Mouse (Mus musculus): Measurements from ENCODE around the gene Olfm4.

Gene Olfm4

DNA sequence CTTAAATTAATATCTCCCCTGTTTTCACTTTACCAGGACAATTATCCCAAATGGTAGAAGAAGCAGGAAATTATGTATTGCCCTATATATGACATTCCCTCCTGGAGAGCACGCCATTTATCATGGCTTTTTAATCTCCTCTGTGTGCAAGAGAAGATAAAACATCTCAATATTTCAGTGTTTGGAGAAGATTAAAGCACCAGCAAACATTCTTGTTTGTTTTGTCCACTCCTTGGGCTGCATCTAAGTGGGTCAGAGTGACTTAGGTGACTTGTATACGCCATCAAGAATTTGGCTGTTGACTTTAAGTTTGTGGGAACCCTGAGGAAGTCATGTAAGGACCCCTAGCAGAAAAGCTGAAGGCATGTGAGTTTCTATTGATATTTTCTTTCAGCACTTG lies at the start of gene Olfm4:
Gene Olfm4 (plus strand): TSS at position 301 of the 400 bp plus-strand sequence.
- DNase-seq (ENCODE audit: low spot score), result no peak

DNA sequence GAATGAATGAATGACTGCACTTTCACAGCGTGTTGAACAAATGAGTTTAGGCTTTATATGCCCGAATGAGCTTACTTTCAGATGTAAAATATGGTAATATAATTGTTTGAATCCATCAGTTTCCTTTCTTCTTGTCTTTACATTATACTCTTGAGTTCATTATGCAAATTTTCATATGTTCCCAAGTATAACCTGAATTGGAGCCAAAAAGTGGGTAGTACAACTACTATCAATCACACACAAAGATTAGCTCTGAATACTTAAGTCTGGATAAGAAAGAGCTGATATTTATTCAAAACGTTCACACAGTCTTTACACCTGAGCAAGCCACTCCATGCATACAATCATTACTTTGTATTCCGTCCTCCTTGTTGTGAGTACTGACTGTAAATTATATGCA lies 49.5 kb upstream of the Olfm4 start:
- no peak for DNase-seq (ENCODE audit: low spot score)

DNA sequence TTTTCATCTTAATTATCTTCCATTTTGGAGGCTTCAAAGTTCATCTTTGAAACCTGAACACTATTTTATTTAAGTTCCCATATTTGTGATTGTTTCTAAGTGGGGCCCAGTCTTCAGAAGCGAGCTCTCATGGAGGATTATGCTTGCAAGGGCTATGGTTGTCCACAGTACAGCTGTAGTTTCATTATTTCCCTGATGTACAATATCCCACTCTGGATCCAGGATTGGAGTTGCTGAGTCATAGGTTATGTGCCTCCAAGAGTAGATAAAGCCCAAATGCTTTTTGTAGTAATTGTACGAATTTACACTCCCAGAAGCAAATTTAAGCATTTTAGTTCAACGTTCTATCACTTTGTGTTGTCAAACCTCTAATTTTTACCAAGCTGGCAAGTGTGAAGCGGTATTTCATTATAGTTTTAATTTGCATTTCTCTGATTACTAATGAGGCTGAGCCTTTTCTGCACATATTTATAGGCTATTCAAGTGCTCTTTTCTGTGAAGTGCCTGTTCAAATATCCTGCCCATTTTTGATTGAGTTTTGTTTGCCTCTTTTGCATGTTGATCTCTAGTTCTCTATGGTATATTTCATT lies 46.9 kb upstream of the Olfm4 start:
- no peak for DNase-seq (ENCODE audit: low spot score)

DNA sequence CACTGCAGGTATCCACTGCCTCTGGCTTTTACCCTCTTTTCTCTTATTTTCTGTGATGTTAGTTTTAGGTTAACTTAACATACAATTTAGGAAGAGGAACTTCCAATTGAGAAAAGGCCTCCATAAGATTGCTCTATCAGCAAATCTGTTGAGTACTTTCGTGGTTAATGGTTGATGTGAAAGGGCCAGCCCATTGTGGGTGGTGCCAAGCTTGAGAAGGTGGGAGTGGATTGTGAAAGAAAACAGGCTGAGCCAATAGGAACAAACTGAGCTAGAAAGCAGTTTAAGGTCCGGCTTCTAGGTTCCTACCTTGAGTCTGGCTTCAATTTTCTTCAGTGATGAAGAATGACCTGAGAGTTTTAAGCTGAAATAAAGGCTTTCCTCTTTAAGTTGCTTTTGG lies 38.0 kb upstream of the Olfm4 start:
- no peak for DNase-seq (ENCODE audit: low spot score)

DNA sequence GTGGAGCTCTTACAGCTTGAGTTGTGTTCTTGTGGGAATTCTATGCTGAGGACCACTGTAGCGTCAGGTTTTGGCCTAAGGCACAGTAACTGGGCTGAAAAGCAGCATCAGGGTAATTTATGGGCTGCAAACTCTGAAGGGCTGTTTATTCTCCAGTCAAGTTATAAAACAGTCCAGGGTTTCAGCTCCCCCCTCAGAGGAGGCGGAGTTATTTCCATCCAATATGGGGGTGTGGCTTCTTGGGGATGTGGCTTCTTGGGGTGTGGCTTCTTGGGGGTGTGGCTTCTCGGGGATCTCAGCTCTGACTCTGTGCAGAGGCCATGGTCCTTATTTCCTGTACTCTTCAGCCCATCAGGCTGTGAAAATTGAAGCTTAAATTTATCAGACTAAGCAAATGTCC lies 28.2 kb upstream of the Olfm4 start:
- no peak for DNase-seq (ENCODE audit: low spot score)

DNA sequence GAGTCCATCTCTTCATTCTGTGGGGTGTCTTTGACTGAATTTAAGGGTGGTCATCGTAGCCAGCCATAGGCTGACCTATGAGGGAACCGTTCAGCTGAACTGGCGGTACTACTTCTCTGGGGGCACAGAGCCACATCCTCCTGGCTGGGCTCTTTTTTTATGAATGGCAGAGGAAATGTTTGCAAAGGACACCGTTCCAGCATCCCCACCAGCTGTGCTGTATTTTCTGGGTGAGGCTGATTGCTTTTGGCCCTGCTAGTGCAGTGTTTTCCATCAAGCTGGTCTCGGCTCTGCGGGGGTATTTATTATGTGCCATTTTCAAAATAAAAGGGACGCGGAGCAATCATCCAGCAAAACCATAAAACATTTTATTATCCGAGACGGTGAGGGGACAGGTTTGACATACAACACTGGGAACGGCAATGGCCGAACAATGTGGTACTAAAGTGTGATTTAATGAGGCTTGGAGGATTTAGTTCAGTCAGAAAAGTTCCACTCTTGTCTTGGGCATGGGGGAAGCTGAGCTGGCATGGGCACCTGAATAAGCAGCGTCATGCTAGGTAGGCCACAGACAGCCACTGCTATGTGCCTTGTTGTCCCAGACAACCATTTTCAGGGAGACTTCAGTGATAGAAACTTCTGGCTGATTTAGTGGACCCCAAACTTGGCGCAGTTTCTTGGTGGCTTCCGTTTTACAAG lies 25.9 kb upstream of the Olfm4 start:
- no peak for DNase-seq (ENCODE audit: low spot score)

DNA sequence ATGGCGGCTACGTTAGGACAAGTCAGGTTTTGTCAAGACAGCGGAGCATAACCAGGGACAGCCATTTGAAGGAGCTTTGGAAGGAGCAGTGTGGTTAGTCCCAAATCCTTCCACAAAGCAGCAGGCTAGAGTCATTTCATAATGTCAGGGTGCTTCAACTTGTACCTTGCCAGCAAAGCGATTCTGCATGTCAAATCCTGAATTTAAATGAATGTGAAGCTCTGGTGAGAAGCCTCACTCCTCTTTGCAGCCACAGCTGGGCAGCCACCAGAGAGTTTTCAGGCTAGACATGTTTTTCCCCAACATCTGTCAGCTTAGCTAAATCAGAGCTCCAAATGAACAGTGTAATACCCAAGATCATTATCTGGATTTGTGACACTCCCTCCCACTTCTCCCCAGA lies 22.7 kb upstream of the Olfm4 start:
- no peak for DNase-seq (ENCODE audit: low spot score)

DNA sequence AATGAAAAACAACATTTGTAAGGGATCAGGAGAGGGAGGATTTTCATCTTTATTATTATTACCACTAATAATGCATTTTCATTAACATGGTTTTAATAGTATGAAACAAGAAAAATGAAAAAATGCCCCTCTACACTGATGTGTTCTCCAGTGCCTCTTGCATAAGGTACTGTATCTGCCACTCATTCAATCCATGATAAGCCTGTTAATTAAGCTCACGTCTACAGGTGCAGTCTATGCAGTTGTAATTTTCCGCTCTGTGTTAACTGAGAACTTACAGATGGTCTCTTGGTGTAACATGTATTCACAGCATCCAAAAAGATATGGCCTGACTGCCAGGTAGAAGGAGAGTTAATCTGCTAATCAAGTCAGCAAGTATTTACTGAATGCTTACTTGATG lies 22.3 kb upstream of the Olfm4 start:
- no peak for DNase-seq (ENCODE audit: low spot score)

DNA sequence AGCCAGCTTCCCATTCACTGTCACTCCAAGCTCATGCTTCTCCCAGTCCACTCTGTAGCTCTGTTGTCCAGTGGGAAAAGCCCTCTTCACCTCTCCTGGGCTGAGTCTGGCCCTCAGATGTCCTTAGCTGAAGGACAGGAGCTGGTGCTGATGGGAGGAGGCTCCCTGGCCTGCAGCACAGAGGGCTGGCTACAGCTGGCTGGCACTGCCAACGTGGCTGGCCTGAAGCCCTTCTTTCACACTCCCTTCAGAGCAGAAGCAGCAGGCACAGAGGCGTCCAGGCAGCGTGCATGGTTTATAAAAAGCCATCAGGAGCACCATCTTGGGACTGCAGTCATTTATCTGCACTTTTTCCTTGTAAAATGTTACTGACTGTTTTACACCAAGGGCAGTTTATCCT lies 13.7 kb upstream of the Olfm4 start:
- no peak for DNase-seq (ENCODE audit: low spot score)

DNA sequence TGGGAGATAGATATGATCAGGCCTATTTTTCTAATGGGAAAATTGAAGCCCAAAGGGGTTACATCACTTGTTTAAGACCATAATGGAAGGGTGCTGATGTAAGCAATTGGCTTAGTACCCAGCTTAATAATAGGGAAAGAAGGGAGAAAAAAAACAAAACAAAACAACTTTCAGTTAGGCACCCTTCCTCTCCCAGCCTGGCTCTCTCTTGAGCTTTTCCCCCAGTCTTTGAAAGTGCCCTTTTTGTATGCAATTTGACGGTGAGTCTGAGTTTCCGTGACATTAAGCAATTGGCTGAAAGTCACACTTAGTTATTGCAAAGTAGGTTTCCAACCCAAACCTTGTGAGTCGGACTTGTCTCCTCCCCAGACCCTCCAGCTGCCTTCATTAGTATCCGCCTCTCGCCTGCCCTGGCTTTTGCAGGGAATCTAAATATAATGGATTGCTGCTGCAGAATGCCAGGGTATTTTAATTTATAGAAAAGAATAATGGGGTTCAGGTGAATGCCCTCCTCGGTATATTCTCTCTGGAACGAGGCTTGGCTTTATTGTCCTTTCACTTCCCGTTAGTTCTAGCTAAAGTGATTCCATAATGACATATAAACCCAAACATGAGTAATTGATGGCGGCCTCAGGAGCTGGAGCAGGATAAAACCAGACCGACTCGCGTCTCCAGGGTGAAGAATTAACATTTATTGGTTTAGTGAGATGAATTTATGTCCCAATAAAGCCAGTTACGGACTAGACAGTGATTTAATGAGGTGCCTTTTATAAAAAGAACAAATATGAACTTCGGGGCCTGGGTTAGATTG lies 12.7 kb upstream of the Olfm4 start:
- DNase-seq (ENCODE audit: low spot score), result no peak

DNA sequence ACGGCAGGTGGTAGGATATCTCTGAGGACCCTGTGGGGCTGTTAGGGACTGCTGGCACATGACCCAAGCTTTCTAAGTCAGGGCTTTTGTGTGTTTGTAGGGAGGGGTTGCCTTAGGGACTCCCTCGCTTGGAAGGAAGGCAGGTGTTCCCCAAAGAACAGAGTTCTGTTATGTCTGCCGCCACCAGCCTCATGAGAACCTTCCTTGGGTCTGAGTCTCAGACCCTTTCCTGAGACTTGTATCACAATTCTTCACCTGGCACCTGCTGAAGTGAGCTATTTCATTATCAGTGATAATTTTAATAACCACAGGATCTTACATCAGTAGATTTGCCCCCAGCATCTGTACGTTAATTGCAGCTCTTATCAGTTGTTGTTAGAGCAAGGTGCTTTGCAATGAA lies 2.4 kb upstream of the Olfm4 start:
- no peak for DNase-seq (ENCODE audit: low spot score)

DNA sequence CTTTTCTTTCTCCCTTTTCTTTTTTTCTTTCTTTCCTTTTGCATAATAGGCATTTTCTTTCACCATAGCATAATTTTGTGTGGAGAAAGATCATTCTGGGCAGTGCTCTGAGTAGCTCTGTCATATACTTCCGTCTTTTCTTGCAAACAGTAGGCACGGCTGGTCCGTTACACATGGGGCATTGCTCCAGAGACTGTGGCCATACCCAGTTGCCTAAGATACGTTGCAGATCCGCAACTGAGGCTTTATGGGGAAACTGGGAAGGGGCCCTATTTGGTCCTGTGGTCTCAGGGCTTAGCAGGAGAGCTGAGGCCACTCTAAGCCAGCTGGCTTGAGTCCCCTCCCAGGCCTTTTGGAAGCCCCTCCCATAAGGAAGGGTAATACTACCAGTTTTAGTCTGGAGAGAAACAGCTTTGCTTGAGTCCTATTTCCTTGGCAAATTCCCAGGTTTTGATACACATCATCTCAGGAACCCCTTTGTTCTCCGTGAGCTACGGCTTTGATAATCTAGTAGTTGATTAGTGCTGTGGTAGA lies 1.3 kb downstream of the Olfm4 start:
- DNase-seq (ENCODE audit: low spot score), result no peak

DNA sequence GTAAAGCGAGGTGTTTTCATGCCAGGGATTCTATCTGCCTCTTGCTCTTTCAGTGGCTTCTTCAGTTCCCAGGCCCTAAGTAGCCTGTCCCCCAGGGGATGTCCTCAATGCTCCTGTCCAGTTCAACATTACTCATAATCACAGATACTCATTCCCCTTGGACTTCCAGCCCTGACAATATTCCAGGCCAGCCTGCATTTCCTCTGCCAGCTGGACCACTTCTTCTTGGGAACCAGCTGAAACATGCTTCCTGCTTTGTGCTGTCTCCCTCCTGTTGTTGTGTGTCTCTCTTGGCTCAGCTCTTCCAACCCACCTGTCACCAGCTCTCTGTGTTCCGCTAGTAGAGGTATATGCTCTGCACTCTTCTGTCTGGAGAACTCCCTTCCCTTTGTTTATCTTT lies 1.8 kb downstream of the Olfm4 start:
- no peak for DNase-seq (ENCODE audit: low spot score)

DNA sequence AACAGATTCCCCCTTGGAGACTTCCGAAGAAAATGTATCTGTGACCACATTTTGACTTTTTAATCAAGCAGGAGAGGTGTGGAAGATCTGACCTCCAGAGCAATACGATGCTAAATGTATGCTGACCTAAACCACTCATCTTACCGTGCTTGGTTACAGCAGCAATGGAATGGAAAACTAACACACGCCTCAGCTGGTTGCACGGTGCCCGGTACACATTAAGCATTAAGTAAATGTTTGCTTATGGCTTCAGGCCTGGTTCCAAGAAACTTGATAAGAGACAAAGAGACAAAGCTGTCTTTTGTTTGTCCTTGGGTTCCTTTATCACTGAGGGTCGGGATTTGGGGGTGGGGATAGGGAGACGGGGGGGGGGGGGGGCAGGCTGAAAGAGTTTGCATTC lies 3.0 kb downstream of the Olfm4 start:
- DNase-seq (ENCODE audit: low spot score), result no peak

DNA sequence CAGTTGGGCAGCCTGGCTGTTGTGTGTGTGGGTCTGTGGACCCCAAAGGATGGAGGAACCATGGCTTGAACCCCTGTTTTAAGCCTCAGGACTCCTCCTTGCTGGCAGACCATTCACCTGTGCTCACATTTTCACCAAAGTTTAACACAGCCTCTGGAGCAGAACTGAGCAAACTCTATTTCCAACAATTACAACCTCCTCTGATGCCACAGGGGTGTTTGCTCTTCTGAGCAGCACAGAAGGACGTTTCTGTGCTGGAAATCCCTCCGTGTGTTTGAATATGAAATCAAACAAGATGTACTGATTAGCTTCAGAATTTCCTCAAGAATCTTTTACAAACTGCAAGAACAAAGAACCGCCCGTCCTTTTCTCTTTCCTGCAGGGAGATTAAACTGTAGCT lies 5.9 kb downstream of the Olfm4 start:
- no peak for DNase-seq (ENCODE audit: low spot score)

DNA sequence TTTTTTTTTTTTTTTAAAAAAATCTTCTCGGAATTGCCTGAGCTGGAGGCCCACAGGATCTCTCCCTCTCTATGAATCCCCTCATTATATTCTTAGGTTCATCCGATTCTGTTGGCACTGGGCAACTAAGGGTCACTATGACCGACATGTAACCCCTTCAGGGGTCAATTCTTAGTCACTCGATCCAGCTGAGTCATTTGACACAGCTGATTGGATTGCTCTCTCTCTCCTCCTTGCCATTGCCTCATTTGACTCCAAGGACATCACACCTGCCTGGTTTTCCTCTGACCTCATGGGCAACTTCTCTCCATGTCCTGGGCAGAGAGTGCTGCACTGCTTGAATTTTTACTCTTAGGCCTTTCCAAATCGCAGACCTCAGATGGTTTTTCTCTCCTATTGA lies 6.7 kb downstream of the Olfm4 start:
- DNase-seq (ENCODE audit: low spot score), result no peak

DNA sequence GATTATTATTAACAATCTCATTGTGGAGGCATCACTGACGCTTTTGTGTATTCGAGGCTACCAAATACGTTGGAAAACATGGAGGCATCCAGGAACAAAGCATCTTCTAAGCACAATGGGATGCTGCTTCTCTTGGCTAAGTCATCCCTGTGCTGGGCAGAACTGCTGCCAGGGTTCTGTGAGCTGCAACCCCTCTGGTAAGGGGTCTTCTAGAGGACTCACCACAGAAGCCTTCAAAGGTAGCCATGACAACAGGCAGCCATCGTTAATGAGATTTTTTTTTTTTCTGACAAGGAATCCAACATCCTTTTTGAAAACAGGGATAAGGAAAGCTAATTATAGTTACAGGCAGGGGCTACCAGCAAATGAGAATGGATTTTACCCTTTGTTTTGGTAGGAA lies 13.7 kb downstream of the Olfm4 start:
- DNase-seq (ENCODE audit: low spot score), result no peak

DNA sequence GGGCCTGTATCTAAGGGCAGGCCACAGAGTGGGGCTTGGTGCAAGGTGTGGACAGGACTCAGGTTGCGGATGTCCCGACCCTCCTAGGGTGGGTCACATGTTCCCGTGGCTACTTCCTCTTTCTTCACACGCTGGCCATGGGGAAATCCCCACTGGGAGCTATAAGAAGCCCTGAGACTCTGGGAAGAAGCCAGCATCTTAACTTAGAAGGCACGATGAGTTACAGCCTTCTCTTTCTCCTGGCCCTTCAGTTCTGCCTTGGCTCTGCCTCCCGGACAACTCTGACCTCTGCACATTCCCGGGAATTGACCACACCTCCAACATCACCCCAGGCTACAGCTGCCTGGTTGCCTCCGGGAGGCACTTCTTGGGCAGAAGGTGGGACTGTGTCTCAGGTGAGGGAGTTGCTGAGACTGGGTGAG lies 16.2 kb downstream of the Olfm4 start:
- no peak for DNase-seq (ENCODE audit: low spot score)

DNA sequence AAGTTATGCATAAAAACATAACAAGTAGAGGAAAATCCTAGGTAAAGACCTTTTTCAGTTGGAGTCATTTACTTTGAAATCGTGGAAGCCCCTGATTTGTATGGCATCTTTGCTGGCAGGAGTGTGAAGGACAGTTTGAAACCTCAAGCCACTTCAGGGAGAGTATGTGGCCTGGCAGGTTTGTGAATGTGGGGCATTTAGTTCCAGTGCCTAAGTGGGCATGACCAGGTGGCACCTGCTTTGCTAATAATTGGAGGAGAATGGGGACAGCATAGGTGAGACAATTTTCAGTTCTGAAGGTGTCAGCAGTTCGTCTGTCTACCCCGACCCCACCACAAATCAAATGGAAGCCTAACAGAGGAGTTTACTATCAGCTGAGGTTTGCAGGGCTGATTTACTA lies 23.8 kb downstream of the Olfm4 start:
- no peak for DNase-seq (ENCODE audit: low spot score)

DNA sequence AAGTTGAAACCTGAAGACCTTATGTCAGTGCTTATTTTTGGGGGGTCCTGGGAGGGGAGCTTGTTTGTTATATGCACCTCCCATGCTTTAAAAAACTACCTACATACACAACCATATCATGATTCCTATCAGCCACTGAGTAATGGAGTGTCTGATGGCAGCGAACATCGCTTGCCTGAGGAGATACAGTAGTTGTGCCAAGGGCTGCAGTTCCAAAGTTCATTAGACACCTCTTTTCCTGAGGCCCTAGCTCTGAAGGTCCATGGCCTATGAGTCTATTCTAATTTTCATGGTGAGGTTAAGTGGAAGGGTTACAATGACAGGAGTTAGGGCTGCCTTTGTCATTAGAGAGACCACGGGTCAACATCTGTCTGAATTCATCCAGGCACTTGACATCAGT lies 26.5 kb downstream of the Olfm4 start:
- no peak for DNase-seq (ENCODE audit: low spot score)

DNA sequence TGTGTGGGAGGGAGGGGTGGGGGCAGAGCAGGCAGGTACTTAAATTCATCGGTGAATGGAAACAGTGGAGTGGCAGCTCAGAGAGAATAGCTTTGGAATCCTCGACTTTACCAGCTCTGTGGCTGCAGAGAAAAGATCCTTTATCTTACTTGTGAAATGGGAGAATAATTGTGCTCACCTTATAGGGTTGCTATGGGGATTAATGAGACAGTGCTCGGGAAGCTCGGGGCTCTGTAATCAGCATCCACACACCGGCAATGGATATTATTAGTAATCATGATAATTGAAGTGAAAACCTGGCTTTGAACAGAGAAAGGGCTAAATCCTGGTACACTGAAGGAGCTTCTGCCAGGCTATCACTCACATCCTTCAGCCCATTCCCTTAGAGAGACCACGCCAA lies 31.1 kb downstream of the Olfm4 start:
- DNase-seq (ENCODE audit: low spot score), result no peak

DNA sequence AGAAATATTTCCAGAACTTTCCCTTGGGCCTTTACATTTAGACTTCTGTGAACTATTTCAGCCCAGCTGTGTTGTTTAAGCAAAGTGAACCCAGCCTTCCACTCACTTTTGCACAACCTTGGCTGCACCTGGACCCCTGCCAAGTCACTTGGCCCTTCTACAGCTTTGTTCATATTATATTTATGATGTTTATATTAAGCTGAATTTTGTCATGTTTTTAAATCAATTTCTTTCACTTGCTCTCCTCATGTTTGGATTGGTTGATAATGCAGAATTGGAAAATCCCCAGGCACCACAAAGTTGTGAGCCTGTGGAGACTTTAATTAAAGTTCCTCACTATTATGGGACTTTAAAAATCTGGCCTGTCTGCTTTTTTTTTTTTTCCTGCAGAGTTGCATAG lies 32.2 kb downstream of the Olfm4 start:
- DNase-seq (ENCODE audit: low spot score), result no peak

DNA sequence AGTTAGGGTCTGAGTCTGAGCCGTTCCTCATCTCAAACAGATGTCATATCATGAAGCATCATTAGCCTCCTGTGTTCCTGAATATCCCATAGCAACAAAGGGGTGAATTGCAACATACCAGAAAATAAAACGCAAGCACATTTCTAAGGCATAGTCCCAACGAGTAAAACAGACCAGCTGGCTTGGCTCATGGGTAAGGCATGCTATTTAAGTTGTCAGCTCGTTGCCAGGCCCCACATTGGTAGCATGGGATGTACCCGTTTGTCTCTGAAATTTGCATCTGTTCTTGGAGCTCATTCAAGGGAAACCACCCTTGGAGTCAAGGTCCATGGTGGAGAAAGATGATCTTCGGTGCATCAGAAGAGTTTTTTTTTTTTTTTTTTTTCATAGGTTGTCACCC lies 42.2 kb downstream of the Olfm4 start:
- DNase-seq (ENCODE audit: low spot score), result no peak
